Mouse (Mus musculus) E14TG2a.4 (cell line): ENCODE data around the gene Trim62.

Source experiments
- CTCF ChIP-seq: conservative IDR thresholded peaks from 2 replicates; pipeline ENCODE4 v1.5.1; 2014; ENCODE audit warnings: low read length
- POU5F1 ChIP-seq: IDR thresholded peaks from 2 replicates; pipeline ENCODE4 v1.6.1; 2014; ENCODE audit warnings: low read length, borderline replicate concordance

DNA sequence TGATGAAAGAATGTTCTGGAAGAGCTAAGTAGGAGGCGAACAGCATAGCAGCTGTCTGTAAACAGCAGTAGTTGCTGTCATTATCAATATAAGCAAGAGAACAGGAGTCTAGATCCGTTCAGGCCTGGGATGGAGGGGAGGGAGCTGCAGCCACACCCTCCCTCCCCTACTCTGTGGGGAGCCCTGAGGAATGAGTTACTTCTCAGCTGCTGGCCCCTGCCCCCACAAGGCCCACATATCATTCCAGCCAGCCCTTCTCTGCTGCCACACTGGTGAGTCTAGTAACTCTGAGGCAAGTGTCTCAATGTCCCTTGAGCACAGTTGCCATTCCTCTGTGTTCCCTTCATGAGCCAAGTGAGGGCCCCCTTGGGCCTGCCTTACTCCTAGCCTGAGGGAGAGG lies 26.2 kb upstream of the Trim62 start:
- TF ChIP-seq CTCF (no peak), POU5F1 (no peak)
